Mouse (Mus musculus) B cell, adult 67 days (primary cell): ENCODE results near the gene Dnajc1. TPM values are rescaled to one million over a fixed set of nuclear protein-coding genes. Genes with fewer than 3 reads are reported as not detected.

Experiments
- total RNA-seq, 2 experiments: library from RNA; stranded (reverse); gene quantifications; 4 replicates each; pipeline ENCODE4 v1.2.4; 2023

Dnajc1 gene
- 10 to 100 TPM; 19.8 to 21.4 TPM for total RNA-seq

DNA sequence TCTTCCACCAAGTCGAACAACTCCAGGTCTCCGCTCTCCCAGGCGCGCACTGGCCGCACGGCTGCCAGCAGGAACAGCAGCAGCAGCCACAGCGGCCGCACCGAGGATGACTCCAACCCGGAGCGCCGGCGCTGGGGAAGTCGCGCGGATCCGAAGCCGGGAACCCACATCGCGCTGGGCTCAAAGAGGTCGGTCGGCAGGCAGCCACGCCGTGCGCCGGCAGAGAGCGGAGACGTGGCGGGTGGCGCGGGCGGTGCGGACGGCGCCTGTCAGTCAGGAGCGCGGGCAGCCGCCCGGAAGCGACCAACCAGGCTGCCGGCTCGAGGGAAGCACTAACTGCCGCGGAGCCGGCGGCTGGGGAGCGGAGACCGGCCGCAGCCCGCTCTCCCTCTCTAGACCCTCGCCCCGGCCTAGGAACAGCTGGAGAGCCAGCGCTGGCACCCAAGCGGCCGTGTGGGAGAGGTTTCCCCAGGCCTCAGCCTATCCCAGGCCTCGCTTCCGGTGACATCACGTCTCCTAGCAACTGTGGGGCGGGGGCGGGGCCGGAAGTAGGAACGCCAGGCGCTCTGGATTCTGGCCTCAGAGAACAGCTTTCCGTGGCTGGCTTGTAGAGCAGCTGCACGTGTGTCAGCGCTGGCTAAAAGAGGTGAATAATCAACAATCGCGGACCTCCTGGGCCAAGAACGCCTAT lies at the start of gene Dnajc1:
TSS of gene Dnajc1 (minus strand) at position 500 of the 691 bp plus-strand sequence.

